22 mouse cellular contexts compared by ENCODE assay signal in genomic region chr9:54673887-54674286, GRCm38 (mm10). TPM values are rescaled to one million over a fixed set of nuclear protein-coding genes. Genes with fewer than 3 reads are reported as not detected.
DNase-seq lines count a peak whose midpoint lies in the region; ATAC-seq and TF ChIP-seq lines count a peak whose summit lies in the region.
"Had no signal": no experiment of that assay in that cellular context is flagged by ENCODE, and none has a peak within 500 bp of the region (broad histone marks: within the 10 kb centered on the region; RNA-seq: fewer than 3 reads in every experiment).

No protein-coding gene starts in this region.

- TF ChIP-seq POLR2A in lung, adult 2 months (IDR thresholded peaks at IDR 0.05; ENCODE audit: borderline replicate concordance, extremely low read depth, low read depth, low read length), result no peak

- peak; percentile 17 to 40 for DNase-seq in lung, adult 18-20 months
- no peak for DNase-seq in lung, adult 2 months
- peak; percentile 68 for DNase-seq in lung, postnatal 10 days
- peak; percentile 72 for DNase-seq in lung, postnatal 36 days
- no peak for DNase-seq in layer of hippocampus, postnatal 14 days (ENCODE audit: low spot score in 2 of 2)
- DNase-seq: adrenal gland, postnatal 10 days; adrenal gland, postnatal 36 days; cerebellum, adult 18-20 months; cerebellum, adult 9-10 months; cerebellum, postnatal 14 days; gastrocnemius, postnatal 25 days; heart, adult 18-20 months; heart, postnatal 10 days; heart, postnatal 36 days had no signal

- H3K9me3 ChIP-seq in hindbrain, embryonic 13.5 days, result no peaks in the 10 kb centered on the region
- H3K9me3 ChIP-seq: forebrain, embryonic 10.5 days; heart, embryonic 12.5 days; heart, embryonic 15.5 days; hindbrain, embryonic 10.5 days had no signal

- H3K4me2 ChIP-seq in hindbrain, embryonic 13.5 days, result no peak overlapping the region
- H3K4me2 ChIP-seq: heart, embryonic 12.5 days; heart, embryonic 15.5 days; hindbrain, embryonic 14.5 days had no signal

- no peaks in the 10 kb centered on the region for H3K36me3 ChIP-seq in hindbrain, embryonic 13.5 days
- H3K36me3 ChIP-seq: forebrain, embryonic 10.5 days; heart, embryonic 12.5 days; heart, embryonic 15.5 days; hindbrain, embryonic 10.5 days had no signal

- TF ChIP-seq CTCF in lung, adult 2 months (IDR thresholded peaks at IDR 0.05; ENCODE audit: insufficient read depth, low read length), result no peak

- no peak overlapping the region for H3K27ac ChIP-seq in hindbrain, embryonic 13.5 days
- H3K27ac ChIP-seq: forebrain, embryonic 10.5 days; heart, embryonic 15.5 days; hindbrain, embryonic 10.5 days; hindbrain, embryonic 14.5 days; hindbrain, postnatal 0 days had no signal

- H3K9ac ChIP-seq in hindbrain, embryonic 13.5 days, result no peak overlapping the region
- H3K9ac ChIP-seq: heart, embryonic 12.5 days; heart, embryonic 15.5 days; hindbrain, embryonic 14.5 days had no signal

- H3K4me1 ChIP-seq in lung, adult 2 months (ENCODE audit: control insufficient read depth, insufficient read depth, low read length), result no peaks in the 10 kb centered on the region
- H3K4me1 ChIP-seq in hindbrain, embryonic 13.5 days (replicated peaks), result no peaks in the 10 kb centered on the region
- H3K4me1 ChIP-seq: heart, embryonic 12.5 days; heart, embryonic 15.5 days; hindbrain, embryonic 10.5 days had no signal

- 74% methylated on average over 13 of the region's 13 CpGs for WGBS in lung, adult 2 months
- 88% methylated on average over 13 of the region's 13 CpGs for WGBS in hindbrain, embryonic 13.5 days

- peaks cover 9% of the 10 kb centered on the region; the same call in 1 of the 2 replicates for H3K27me3 ChIP-seq in hindbrain, embryonic 13.5 days

- no peak for ATAC-seq in hindbrain, embryonic 13.5 days (ENCODE audit: low FRiP score)
- ATAC-seq: forebrain, embryonic 14.5 days; hindbrain, postnatal 0 days had no signal

- no peak overlapping the region for H3K4me3 ChIP-seq in lung, adult 2 months (replicated peaks; ENCODE audit: extremely low read depth, low read depth, low read length)
- H3K4me3 ChIP-seq in hindbrain, embryonic 13.5 days, result no peak overlapping the region
- H3K4me3 ChIP-seq: forebrain, embryonic 10.5 days; heart, embryonic 12.5 days; heart, embryonic 15.5 days; hindbrain, embryonic 10.5 days had no signal

RNA-seq across cellular contexts. Expression of gene Acsbg1, which starts 12.2 kb away (rescaled TPM):
- 0.91 and 31.6 TPM in 2 replicates for polyA plus RNA-seq in lung, adult 2 months (2012; rRNA removed)
- polyA plus RNA-seq in hindbrain, embryonic 13.5 days (2015; fragmentation: Nextera tagmentation; extraction: Ambion mirVana), result 14.2 and 15.6 TPM in 2 replicates
- 100 to 1,000 TPM; 115 TPM for total RNA-seq in layer of hippocampus, postnatal 14 days (2021)
- polyA plus RNA-seq: heart, embryonic 15.5 days had no signal

RNA-seq across cellular contexts. Expression of gene Dnaja4, which starts 24.8 kb away (rescaled TPM):
- 14.9 and 18.2 TPM in 2 replicates for polyA plus RNA-seq in lung, adult 2 months (2012; rRNA removed)
- 4.8 and 7.2 TPM in 2 replicates for polyA plus RNA-seq in hindbrain, embryonic 13.5 days (2015; fragmentation: Nextera tagmentation; extraction: Ambion mirVana)
- total RNA-seq in layer of hippocampus, postnatal 14 days (2021), result 10 to 100 TPM; 25.6 to 30.8 TPM

Comparison
In these comparisons a context has a peak if more than half of its experiments do, and no peak if none do; other contexts are left out.
1. DNase-seq: peak in lung, adult 18-20 months (2 of 2), lung, postnatal 10 days (single experiment) and lung, postnatal 36 days (single experiment); none in lung, adult 2 months (single experiment) and layer of hippocampus, postnatal 14 days (0 of 2).